Mouse (Mus musculus) lung, adult 2 months (tissue): ENCODE measurements at regions not wholly inside any gene's neighbourhood (a gene's known extent, or its start where the extent isn't known, plus 50 kb on each side); places are given as distances from the start of the nearest gene placed in this dataset.

Experiments
- DNase-seq: peaks from one replicate; pipeline ENCODE4 v3.0.0; 2022
- H3K4me1 ChIP-seq: fragments of 200-500 bp; 2 replicates; pipeline ENCODE4 v1.6.1; 2011; ENCODE audit warnings: low read length; ENCODE audit not compliant: control insufficient read depth, insufficient read depth
- H3K4me3 ChIP-seq: fragments of 200-500 bp; replicated peaks from 2 replicates; pipeline ENCODE3; 2011; ENCODE audit warnings: low read depth, mild to moderate bottlenecking, control low read depth, low read length; ENCODE audit errors: extremely low read depth
- CTCF ChIP-seq: fragments of 200-500 bp; IDR thresholded peaks from 2 replicates; pipeline ENCODE4 v1.5.1; 2011; ENCODE audit warnings: mild to moderate bottlenecking, low read length, control low read depth; ENCODE audit not compliant: insufficient read depth
- POLR2A ChIP-seq: fragments of 200-500 bp; IDR thresholded peaks from 2 replicates; pipeline ENCODE4 v1.6.1; 2011; ENCODE audit warnings: low read depth, mild to moderate bottlenecking, control low read depth, low read length, borderline replicate concordance; ENCODE audit errors: extremely low read depth
- WGBS: fragments of 180-500 bp; shearing (Covaris S2); methylation state at CpG from one replicate; pipeline ENCODE4 v1.1.7; 2018; 5-methylcytosine and 5-hydroxymethylcytosine counted together

DNA sequence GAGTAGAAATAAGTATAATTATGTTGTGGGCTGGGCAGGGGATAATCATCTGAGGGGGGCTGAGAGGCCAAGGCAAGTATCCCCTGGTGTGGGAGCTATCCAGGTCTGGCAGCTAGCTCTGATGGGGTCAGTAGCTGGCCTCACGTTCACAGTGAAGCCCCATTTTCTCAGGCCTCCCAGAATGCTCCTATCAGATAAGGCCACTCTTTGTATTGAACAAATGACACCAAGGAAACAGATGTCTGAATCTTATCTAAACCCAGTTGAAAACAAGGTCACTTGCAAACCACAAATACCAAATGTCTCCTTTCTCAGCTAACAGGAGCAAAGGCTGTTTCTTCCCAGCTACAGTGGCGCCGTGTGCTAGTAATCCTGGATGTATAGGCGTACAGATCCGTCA is 137.6 kb upstream of the Sp4 start:
- 68% methylated on average over 5 of the region's 5 CpGs for WGBS
- no peak for DNase-seq
- H3K4me3 ChIP-seq = no peak overlapping the region
- TF ChIP-seq POLR2A (no peak), CTCF (no peak)
- H3K4me1 ChIP-seq = no peaks in the 10 kb centered on the region

DNA sequence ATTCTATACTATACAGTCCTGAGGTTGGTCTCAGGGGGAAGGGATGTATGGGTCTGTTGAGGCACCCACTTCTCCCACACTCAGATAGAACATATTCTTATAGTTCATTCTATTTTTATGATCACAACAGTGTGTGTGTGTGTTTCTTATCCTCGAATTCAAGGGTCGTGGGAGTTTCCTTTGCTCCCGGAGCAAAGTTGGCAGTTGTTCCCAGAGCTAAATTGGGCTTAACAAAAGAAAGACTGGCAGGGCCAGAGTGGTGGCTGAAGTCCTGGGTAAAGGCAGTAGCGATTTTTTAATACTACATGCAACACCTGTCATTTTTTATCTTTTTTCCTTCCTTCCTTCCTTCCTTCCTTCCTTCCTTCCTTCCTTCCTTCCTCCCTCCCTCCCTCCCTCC is 131.5 kb upstream of the Sp4 start:
- WGBS = 39% methylated on average over 4 of the region's 4 CpGs
- TF ChIP-seq CTCF = no peak
- no peak for DNase-seq
- Histone ChIP-seq H3K4me3 (no peak overlapping the region), H3K4me1 (no peaks in the 10 kb centered on the region)

GRCm38 (mm10) chr12:118428384-118428783 is 127.1 kb upstream of the Sp4 start:
- Histone ChIP-seq H3K4me3 (no peak overlapping the region), H3K4me1 (no peaks in the 10 kb centered on the region)
- no peak for TF ChIP-seq POLR2A
- TF ChIP-seq CTCF = no peak
- WGBS = 62% methylated on average over 5 of the region's 5 CpGs
- DNase-seq = no peak

DNA sequence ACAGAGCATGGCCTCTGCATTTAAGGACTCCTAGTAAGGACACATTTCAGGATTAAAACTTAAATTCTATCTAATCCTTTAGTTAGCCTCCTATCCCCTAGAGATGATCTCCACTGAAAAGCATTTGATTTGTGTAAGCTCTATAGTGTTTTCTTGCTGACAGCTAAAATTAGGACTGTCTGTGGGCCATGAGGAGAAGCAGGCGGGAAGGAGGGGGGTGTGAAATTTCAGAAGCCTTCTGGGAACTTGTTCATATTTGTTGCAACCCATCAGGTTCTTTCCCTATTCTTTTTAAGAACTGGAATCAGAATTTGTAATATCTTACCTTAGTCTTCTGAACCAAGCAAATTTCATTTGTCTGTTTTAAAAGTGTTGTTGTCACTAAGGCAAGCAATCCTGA is 114.7 kb upstream of the Sp4 start:
- DNase-seq = no peak
- Histone ChIP-seq H3K4me3 (no peak overlapping the region), H3K4me1 (no peaks in the 10 kb centered on the region)
- no peak for TF ChIP-seq POLR2A
- TF ChIP-seq CTCF = no peak
- 77% methylated on average over 1 of the region's 1 CpGs for WGBS

GRCm38 (mm10) chr12:118411767-118412430 is 110.7 kb upstream of the Sp4 start:
- H3K4me3 ChIP-seq = no peak overlapping the region
- DNase-seq = no peak
- TF ChIP-seq POLR2A (no peak), CTCF (no peak)
- WGBS = 28% methylated on average over 7 of the region's 7 CpGs
- H3K4me1 ChIP-seq = no peaks in the 10 kb centered on the region

GRCm38 (mm10) chr12:118410917-118411316 is 109.7 kb upstream of the Sp4 start:
- H3K4me3 ChIP-seq = no peak overlapping the region
- no peaks in the 10 kb centered on the region for H3K4me1 ChIP-seq
- no peak for DNase-seq
- TF ChIP-seq CTCF (no peak), POLR2A (no peak)

DNA sequence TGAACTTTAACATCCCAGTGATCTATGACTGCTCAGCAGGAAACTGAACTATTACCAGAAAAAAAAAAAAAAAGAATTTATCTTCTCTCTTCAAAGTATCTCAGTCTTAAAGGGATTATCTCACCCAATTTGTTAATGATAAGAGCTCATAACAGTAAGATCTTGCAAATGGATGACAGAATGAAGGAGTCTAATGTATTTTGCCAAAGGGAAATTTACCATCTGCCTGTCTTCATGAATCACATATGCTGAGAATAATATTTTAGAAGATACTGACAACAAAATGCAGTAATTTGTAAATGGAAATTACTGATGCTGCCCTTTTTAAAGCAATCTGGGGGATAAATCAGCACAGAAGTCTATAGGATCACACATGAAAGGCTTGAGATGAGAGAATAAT is 103.9 kb upstream of the Sp4 start:
- H3K4me1 ChIP-seq = no peaks in the 10 kb centered on the region; the same call in 1 of the 2 replicates
- TF ChIP-seq POLR2A (no peak), CTCF (no peak)
- DNase-seq = no peak
- no peak overlapping the region for H3K4me3 ChIP-seq

GRCm38 (mm10) chr12:118404171-118404570 is 102.9 kb upstream of the Sp4 start:
- TF ChIP-seq POLR2A (no peak), CTCF (no peak)
- H3K4me3 ChIP-seq = no peak overlapping the region
- WGBS = 76% methylated on average over 5 of the region's 5 CpGs
- H3K4me1 ChIP-seq = no peaks in the 10 kb centered on the region; the same call in 1 of the 2 replicates
- no peak for DNase-seq

DNA sequence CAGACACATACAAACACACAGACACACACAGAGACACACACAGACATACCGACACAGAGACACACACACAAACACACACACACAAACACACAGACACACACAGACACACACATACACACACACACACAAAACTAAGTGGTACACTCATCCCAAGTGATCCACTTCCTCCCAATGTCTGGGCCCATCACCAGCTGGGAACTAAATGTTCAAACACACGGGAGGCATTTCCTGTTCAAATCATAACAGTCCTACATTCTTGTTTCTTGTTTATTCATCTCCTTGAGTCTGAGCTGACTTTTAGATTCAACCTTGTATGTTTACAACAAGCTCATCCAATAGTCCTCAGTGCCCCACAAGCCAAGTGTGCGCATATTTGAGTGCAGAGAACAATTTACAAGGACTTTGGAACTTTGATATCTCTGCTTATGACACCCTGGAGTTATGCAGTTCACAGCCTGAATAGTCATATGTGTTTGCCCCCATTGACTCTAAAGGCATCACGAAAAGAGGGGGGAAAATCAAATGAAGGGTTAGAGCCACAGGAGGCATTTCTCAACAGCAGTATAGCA is 102.4 kb upstream of the Sp4 start:
- no peak for DNase-seq
- Histone ChIP-seq H3K4me3 (no peak overlapping the region), H3K4me1 (no peaks in the 10 kb centered on the region; the same call in 1 of the 2 replicates)
- WGBS = 44% methylated on average over 4 of the region's 4 CpGs
- no peak for TF ChIP-seq CTCF
- no peak for TF ChIP-seq POLR2A

- Histone ChIP-seq H3K4me1 (no peaks in the 10 kb centered on the region; the same call in 1 of the 2 replicates), H3K4me3 (no peak overlapping the region)
- TF ChIP-seq CTCF (no peak), POLR2A (no peak)
- DNase-seq = no peak
Observed at GRCm38 (mm10) chr12:118401377-118401776, 100.1 kb upstream of the Sp4 start.

- Histone ChIP-seq H3K4me1 (no peaks in the 10 kb centered on the region), H3K4me3 (no peak overlapping the region)
- no peak for DNase-seq
- no peak for TF ChIP-seq POLR2A
- no peak for TF ChIP-seq CTCF
Observed at GRCm38 (mm10) chr12:118391654-118392053, 90.4 kb upstream of the Sp4 start.
